In genomic region chr3:137881093-137881492, GRCm38 (mm10) we compare ENCODE assay signal across 15 mouse cellular contexts.
"Had no signal": no experiment of that assay in that cellular context is flagged by ENCODE, and none has a peak within 500 bp of the region (broad histone marks: within the 10 kb centered on the region; RNA-seq: fewer than 3 reads in every experiment).

No protein-coding gene starts in this region.

- H3K9me3 ChIP-seq: midbrain, embryonic 10.5 days; midbrain, embryonic 12.5 days; stomach, embryonic 15.5 days had no signal

- H3K27me3 ChIP-seq: midbrain, embryonic 12.5 days; neural tube, embryonic 12.5 days; stomach, embryonic 15.5 days had no signal

- H3K4me3 ChIP-seq: midbrain, embryonic 10.5 days; midbrain, embryonic 12.5 days; myocyte; neural tube, embryonic 12.5 days; stomach, embryonic 15.5 days had no signal

- H3K4me2 ChIP-seq: lung, embryonic 14.5 days; midbrain, embryonic 12.5 days; neural tube, embryonic 12.5 days; stomach, embryonic 15.5 days had no signal

- H3K4me1 ChIP-seq: midbrain, embryonic 10.5 days; midbrain, embryonic 12.5 days; neural tube, embryonic 12.5 days; stomach, embryonic 15.5 days had no signal

- DNase-seq: lung, adult 18-20 months; lung, embryonic 14.5 days; lung, postnatal 10 days; lung, postnatal 4 days; midbrain, embryonic 14.5 days; right cerebral cortex, postnatal 14 days; thymus, adult 2 months; thymus, postnatal 25 days; thymus, postnatal 4 days had no signal

- H3K9ac ChIP-seq: lung, embryonic 14.5 days; midbrain, embryonic 12.5 days; neural tube, embryonic 12.5 days; stomach, embryonic 15.5 days had no signal

- H3K27ac ChIP-seq: midbrain, embryonic 10.5 days; midbrain, embryonic 12.5 days; neural tube, embryonic 12.5 days; stomach, embryonic 15.5 days; stomach, postnatal 0 days had no signal
